Mouse (Mus musculus) splenic B cell, adult 2 months (primary cell): ENCODE measurements around the gene Echdc2.
"Not testable (repeated sequence)": the region's sequence is repeated elsewhere in the genome, so short reads cannot be mapped to it uniquely, and the experiment has no call there.

ENCODE experiments used
- DNase-seq: peaks from one replicate; pipeline ENCODE4 v3.0.0-alpha.2; 2011; ENCODE audit warnings: low read depth, low spot score
- H3K27me3 ChIP-seq: 2 replicates; pipeline ENCODE4 v1.6.1; 2012; ENCODE audit warnings: mild to moderate bottlenecking, low read length, moderate library complexity, mixed read lengths; ENCODE audit not compliant: control insufficient read depth, poor library complexity, insufficient read depth, severe bottlenecking
- H3K36me3 ChIP-seq: 2 replicates; pipeline ENCODE4 v1.6.1; 2012; ENCODE audit warnings: mild to moderate bottlenecking, low read length, moderate library complexity, mixed read lengths; ENCODE audit not compliant: control insufficient read depth, poor library complexity, insufficient read depth, severe bottlenecking

Gene Echdc2

GRCm38 (mm10) chr4:108165152-108165895, at the start of gene Echdc2:
Echdc2 (plus strand) TSS chr4:108165437.
- no peaks in the 10 kb centered on the region for H3K36me3 ChIP-seq
- H3K27me3 ChIP-seq = no peaks in the 10 kb centered on the region
- peak; percentile 6 for DNase-seq

GRCm38 (mm10) chr4:108116466-108116865, 48.8 kb upstream of the Echdc2 start:
- no peak for DNase-seq

GRCm38 (mm10) chr4:108117488-108117887, 47.7 kb upstream of the Echdc2 start:
- DNase-seq = peak; percentile 3
- H3K36me3 ChIP-seq = no peaks in the 10 kb centered on the region
- no peaks in the 10 kb centered on the region for H3K27me3 ChIP-seq

More at GRCm38 (mm10) chr4:108116466-108116865, 48.8 kb upstream of the Echdc2 start:
- no peaks in the 10 kb centered on the region for H3K27me3 ChIP-seq
- no peaks in the 10 kb centered on the region for H3K36me3 ChIP-seq

- no peaks in the 10 kb centered on the region for H3K36me3 ChIP-seq
- DNase-seq = peak; percentile 92
- no peaks in the 10 kb centered on the region for H3K27me3 ChIP-seq
Measured at GRCm38 (mm10) chr4:108117924-108118876, 47.0 kb upstream of the Echdc2 start.

GRCm38 (mm10) chr4:108124104-108124503, 41.1 kb upstream of the Echdc2 start:
- Histone ChIP-seq H3K36me3 (no peaks in the 10 kb centered on the region), H3K27me3 (no peaks in the 10 kb centered on the region)
- no peak for DNase-seq

GRCm38 (mm10) chr4:108126260-108126659, 39.0 kb upstream of the Echdc2 start:
- DNase-seq = no peak
- H3K36me3 ChIP-seq = no peaks in the 10 kb centered on the region
- H3K27me3 ChIP-seq = no peaks in the 10 kb centered on the region

- no peak for DNase-seq
- no peaks in the 10 kb centered on the region for H3K36me3 ChIP-seq
- H3K27me3 ChIP-seq = no peaks in the 10 kb centered on the region
Measured at GRCm38 (mm10) chr4:108127516-108127915, 37.7 kb upstream of the Echdc2 start.

- no peak for DNase-seq
Measured at GRCm38 (mm10) chr4:108128339-108128738, 36.9 kb upstream of the Echdc2 start.

GRCm38 (mm10) chr4:108130452-108130851, 34.8 kb upstream of the Echdc2 start:
- H3K27me3 ChIP-seq = no peaks in the 10 kb centered on the region
- no peak for DNase-seq
- H3K36me3 ChIP-seq = no peaks in the 10 kb centered on the region

More at GRCm38 (mm10) chr4:108128339-108128738, 36.9 kb upstream of the Echdc2 start:
- Histone ChIP-seq H3K27me3 (no peaks in the 10 kb centered on the region), H3K36me3 (no peaks in the 10 kb centered on the region)

- H3K27me3 ChIP-seq = no peaks in the 10 kb centered on the region
- no peaks in the 10 kb centered on the region for H3K36me3 ChIP-seq
- DNase-seq = no peak
Measured at GRCm38 (mm10) chr4:108136938-108137337, 28.3 kb upstream of the Echdc2 start.

GRCm38 (mm10) chr4:108143178-108143577, 22.1 kb upstream of the Echdc2 start:
- peak; percentile 19 for DNase-seq
- H3K27me3 ChIP-seq = not testable (repeated sequence)

GRCm38 (mm10) chr4:108143778-108144177, 21.5 kb upstream of the Echdc2 start:
- Histone ChIP-seq H3K27me3 (no peaks in the 10 kb centered on the region), H3K36me3 (no peaks in the 10 kb centered on the region)
- DNase-seq = no peak

More at GRCm38 (mm10) chr4:108143178-108143577, 22.1 kb upstream of the Echdc2 start:
- not testable (repeated sequence) for H3K36me3 ChIP-seq

- H3K36me3 ChIP-seq = no peaks in the 10 kb centered on the region
- no peaks in the 10 kb centered on the region for H3K27me3 ChIP-seq
- DNase-seq = no peak
Measured at GRCm38 (mm10) chr4:108144880-108145279, 20.4 kb upstream of the Echdc2 start, which contains the start of gene Scp2. Scp2 (minus strand) TSS chr4:108144998.

- not testable (repeated sequence) for H3K36me3 ChIP-seq, H3K27me3 ChIP-seq, DNase-seq
Measured at GRCm38 (mm10) chr4:108145554-108145953, 19.7 kb upstream of the Echdc2 start.

- DNase-seq, H3K36me3 ChIP-seq, H3K27me3 ChIP-seq: not testable (repeated sequence)
Measured at GRCm38 (mm10) chr4:108155141-108155540, 10.1 kb upstream of the Echdc2 start.
